Mouse (Mus musculus) ES-E14 (cell line): ENCODE data around the gene Mast4.

Source experiments
- CHD2 ChIP-seq: IDR thresholded peaks from 2 replicates; pipeline ENCODE4 v1.6.1; 2014; ENCODE audit warnings: mild to moderate bottlenecking, low read depth, low read length, inconsistent platforms
- HCFC1 ChIP-seq: IDR thresholded peaks from 2 replicates; pipeline ENCODE4 v1.6.1; 2012; ENCODE audit warnings: low read length, inconsistent platforms, borderline replicate concordance; ENCODE audit not compliant: insufficient read depth
- MAFK ChIP-seq: IDR thresholded peaks from 2 replicates; pipeline ENCODE4 v1.6.1; 2014; ENCODE audit warnings: mild to moderate bottlenecking, low read depth, low read length, inconsistent platforms; ENCODE audit not compliant: insufficient read depth
- ZC3H11A ChIP-seq: IDR thresholded peaks from 2 replicates; pipeline ENCODE4 v1.6.1; 2012; ENCODE audit warnings: low read depth, mild to moderate bottlenecking, inconsistent platforms, low read length, borderline replicate concordance

- TF ChIP-seq HCFC1, result no peak
- no peak for TF ChIP-seq CHD2
- no peak for TF ChIP-seq ZC3H11A
- TF ChIP-seq MAFK, result no peak
Measured at GRCm38 (mm10) chr13:102955506-102955905, 378.8 kb downstream of the Mast4 start.
